Mouse (Mus musculus): ENCODE data around the gene Hadhb. TPM values are rescaled to one million over a fixed set of nuclear protein-coding genes. Genes with fewer than 3 reads are reported as not detected.

The Hadhb gene
- polyA plus RNA-seq, 1 experiment, result 101 TPM

DNA sequence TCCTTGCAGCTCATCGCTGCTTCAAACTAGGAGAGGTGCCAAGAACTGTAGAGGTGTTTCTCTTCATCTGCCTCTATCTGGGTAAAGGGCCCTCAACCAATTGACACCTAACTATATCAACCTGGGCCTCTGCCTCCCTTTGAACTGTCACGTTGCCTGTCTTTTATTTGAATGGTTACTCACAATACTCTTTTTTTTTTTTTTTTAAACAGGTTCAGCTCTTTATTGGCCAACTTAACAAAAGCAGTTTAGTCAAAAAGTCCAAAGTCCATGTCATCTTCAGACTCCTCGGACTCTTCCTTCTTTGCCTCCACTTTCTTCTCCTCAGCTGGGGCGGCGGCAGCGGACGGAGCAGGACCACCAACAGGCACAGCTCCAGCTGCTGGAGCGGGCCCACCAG lies 65.6 kb downstream of the Hadhb start:
- TF ChIP-seq CTCF (IDR thresholded peaks at IDR 0.05; ENCODE audit: borderline replicate concordance, insufficient read depth, low read length) (no peak), POLR2A (IDR thresholded peaks at IDR 0.05; ENCODE audit: low read depth, low read length) (no peak)
- Histone ChIP-seq H3K27ac (ENCODE audit: insufficient read depth, low read length) (no peak overlapping the region), H3K4me3 (ENCODE audit: insufficient read depth, low read length) (no peak overlapping the region), H3K4me1 (ENCODE audit: control insufficient read depth, insufficient read depth, low read length) (peaks cover 2% of the 10 kb centered on the region; the same call in 1 of the 2 replicates)

DNA sequence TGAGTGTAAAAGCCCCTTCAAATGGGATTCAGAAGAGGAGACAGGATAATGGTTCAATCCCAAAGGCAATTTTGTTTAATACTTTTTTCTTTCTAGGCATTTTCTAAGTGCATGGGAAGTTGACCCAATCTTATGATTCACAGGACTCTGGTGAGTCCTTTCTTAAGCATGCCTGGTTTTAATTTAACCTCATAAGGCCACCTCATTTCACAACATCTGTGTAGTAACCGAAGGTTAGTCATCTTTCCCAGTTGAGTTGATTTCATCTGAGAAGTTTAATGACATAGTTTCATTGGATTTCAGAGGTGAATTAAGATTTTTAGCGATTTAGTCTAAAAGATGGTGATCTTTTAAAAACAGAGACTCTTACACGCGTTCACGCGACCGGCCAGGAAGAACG lies 67.6 kb downstream of the Hadhb start:
- no peak for TF ChIP-seq CTCF (IDR thresholded peaks at IDR 0.05; ENCODE audit: borderline replicate concordance, insufficient read depth, low read length)
- no peak for TF ChIP-seq POLR2A (IDR thresholded peaks at IDR 0.05; ENCODE audit: low read depth, low read length)
- peak overlapping the region; percentile 77 for H3K27ac ChIP-seq (ENCODE audit: insufficient read depth, low read length)
- 0 out of 2 replicates have a peak, but pooled peaks cover 2% of the 10 kb centered on the region for H3K4me1 ChIP-seq (ENCODE audit: control insufficient read depth, insufficient read depth, low read length)
- no peak overlapping the region for H3K4me3 ChIP-seq (ENCODE audit: insufficient read depth, low read length)

DNA sequence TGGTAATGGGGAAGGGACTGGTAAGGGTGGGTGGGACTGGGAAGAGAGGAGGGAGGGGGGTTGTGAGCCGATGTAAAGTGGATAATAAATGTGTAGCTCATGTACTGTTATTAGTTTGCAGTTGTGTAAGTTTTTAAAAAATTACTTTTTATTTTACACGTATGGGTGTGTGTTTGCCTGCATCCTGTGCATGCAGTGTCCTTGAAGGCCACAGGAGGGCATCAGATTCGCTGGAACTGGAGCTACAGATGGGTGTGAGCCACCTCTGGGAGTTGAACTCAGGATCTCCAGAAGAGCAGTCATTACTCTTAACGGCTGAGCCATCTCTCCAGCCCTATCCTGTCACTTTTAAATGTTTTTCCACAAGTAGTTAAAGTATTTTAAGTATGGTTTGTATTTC lies 75.9 kb downstream of the Hadhb start:
- no peak overlapping the region for H3K27ac ChIP-seq (ENCODE audit: insufficient read depth, low read length)
- peaks cover 2% of the 10 kb centered on the region; the same call in 1 of the 2 replicates for H3K4me1 ChIP-seq (ENCODE audit: control insufficient read depth, insufficient read depth, low read length)
- TF ChIP-seq POLR2A (IDR thresholded peaks at IDR 0.05; ENCODE audit: low read depth, low read length), result no peak
- TF ChIP-seq CTCF (IDR thresholded peaks at IDR 0.05; ENCODE audit: borderline replicate concordance, insufficient read depth, low read length), result peak; percentile 62; the same call in 1 of the 2 replicates
- H3K4me3 ChIP-seq (ENCODE audit: insufficient read depth, low read length), result no peak overlapping the region

DNA sequence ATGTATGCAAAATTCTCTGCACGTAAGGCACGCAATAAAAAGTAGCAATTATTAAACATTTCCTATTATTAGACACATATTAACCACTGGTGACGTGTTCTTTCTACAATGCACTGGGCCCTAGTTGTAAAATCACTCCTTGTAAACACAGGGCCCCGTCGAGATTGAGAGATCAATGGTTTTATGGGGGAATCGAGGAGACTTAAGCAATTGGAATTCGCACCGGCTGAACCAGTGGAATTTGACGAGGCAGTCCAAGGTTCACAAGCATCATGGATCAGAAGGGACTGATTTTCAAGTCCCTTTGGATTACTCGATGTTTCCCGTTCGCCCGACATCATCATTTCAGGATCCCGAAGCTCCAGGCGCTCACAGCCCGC lies 76.8 kb downstream of the Hadhb start:
- Histone ChIP-seq H3K4me1 (ENCODE audit: control insufficient read depth, insufficient read depth, low read length) (peaks cover 2% of the 10 kb centered on the region; the same call in 1 of the 2 replicates), H3K4me3 (ENCODE audit: insufficient read depth, low read length) (peak overlapping the region; percentile 88), H3K27ac (ENCODE audit: insufficient read depth, low read length) (peak overlapping the region; percentile 46)
- TF ChIP-seq POLR2A (IDR thresholded peaks at IDR 0.05; ENCODE audit: low read depth, low read length) (no peak), CTCF (IDR thresholded peaks at IDR 0.05; ENCODE audit: borderline replicate concordance, insufficient read depth, low read length) (no peak)

DNA sequence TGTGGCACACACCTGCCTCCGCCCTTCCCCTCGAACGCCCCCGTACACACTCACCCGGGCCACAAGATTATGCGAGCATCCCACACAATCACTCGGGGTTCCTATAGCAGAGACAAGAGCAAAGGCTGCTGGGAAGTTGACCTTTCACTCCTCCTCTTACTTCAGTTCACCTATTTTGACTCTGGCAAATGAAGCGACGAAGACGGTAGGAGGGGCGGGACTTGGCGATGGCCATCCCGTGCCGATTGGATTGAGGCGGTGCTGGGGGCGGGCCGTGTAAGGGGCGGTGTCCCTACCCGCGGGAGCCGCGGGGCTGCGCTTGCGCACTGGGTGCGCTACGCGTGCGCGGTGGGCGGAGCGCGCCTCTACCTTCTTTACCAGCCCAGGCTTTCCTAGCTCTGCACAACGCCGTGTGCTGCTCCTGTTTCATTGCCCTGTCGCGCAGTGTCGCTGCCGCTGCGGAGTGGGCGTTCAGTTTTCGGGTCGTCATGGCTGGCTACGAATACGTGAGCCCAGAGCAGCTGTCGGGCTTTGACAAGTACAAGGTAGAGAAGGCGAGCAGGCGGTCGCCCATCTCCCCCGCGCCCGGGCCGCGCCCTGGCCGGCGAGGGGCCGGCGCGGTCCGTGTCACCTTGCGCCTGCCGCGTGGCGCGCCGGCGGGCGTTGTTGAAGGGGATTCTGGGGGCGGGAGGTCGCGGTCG lies 77.4 kb downstream of the Hadhb start, which contains the start of gene Selenoi:
Selenoi (plus strand) TSS at position 311 of the 701 bp plus-strand sequence.
- Histone ChIP-seq H3K4me1 (ENCODE audit: control insufficient read depth, insufficient read depth, low read length) (peaks cover 2% of the 10 kb centered on the region; the same call in 1 of the 2 replicates), H3K4me3 (ENCODE audit: insufficient read depth, low read length) (peak within 1 kb of the TSS; percentile 96), H3K27ac (ENCODE audit: insufficient read depth, low read length) (peak within 1 kb of the TSS; percentile 46)
- peak; percentile 98 for TF ChIP-seq POLR2A (IDR thresholded peaks at IDR 0.05; ENCODE audit: low read depth, low read length)
- peak; percentile 17; the same call in 1 of the 2 replicates for TF ChIP-seq CTCF (IDR thresholded peaks at IDR 0.05; ENCODE audit: borderline replicate concordance, insufficient read depth, low read length)

DNA sequence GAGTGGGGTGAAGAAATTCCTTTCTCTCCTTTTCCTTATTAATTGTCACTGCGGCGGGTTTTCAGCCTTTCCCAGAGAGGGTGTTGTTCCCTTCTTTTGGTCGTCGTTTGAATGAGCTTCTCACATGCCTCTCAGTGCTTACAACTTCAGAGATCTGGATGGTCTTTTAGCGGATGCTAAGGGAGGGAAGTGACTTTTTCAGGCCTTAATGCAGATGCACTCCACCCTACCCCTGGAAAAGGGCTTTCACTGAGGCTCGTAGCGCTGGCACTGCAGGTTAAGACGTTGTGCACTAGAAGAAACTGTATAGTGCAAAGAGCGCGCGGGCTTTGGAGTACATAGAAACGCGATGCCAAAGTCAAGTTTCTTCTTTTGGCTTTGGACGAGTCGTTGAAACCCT lies 78.0 kb downstream of the Hadhb start:
- no peak for TF ChIP-seq CTCF (IDR thresholded peaks at IDR 0.05; ENCODE audit: borderline replicate concordance, insufficient read depth, low read length)
- no peak for TF ChIP-seq POLR2A (IDR thresholded peaks at IDR 0.05; ENCODE audit: low read depth, low read length)
- H3K4me1 ChIP-seq (ENCODE audit: control insufficient read depth, insufficient read depth, low read length), result peaks cover 2% of the 10 kb centered on the region; the same call in 1 of the 2 replicates
- H3K4me3 ChIP-seq (ENCODE audit: insufficient read depth, low read length), result peak overlapping the region; percentile 96
- peak overlapping the region; percentile 45 for H3K27ac ChIP-seq (ENCODE audit: insufficient read depth, low read length)

DNA sequence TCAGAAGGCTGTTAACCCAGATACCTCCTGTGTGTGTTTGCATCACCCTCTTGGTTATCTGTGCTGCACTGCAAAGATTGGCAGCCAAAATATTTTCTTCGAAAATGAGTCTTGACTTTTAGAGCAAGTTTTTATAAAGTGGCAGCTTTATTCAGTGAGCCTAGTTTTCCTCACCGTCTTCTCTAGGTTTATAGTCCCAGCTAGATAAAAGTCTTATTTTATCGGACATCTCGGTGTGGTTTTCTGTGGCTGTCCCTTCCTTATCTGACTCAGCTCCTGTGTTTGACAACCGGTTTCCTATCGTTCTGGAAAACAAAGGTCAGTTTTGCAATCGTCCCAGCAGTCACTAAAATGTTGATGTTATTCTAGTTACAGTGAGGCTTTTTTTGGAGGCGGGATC lies 78.9 kb downstream of the Hadhb start:
- peak overlapping the region; percentile 96 for H3K4me3 ChIP-seq (ENCODE audit: insufficient read depth, low read length)
- H3K4me1 ChIP-seq (ENCODE audit: control insufficient read depth, insufficient read depth, low read length), result peaks cover 2% of the 10 kb centered on the region; the same call in 1 of the 2 replicates
- TF ChIP-seq CTCF (IDR thresholded peaks at IDR 0.05; ENCODE audit: borderline replicate concordance, insufficient read depth, low read length), result no peak
- H3K27ac ChIP-seq (ENCODE audit: insufficient read depth, low read length), result peak overlapping the region; percentile 58

Other genes with a start within 250 kb of the Hadhb start
- gene Il6, start 142.1 kb upstream of the Hadhb start, polyA plus RNA-seq (2011; ENCODE audit: insufficient read length, low read depth, missing spikeins), result 2.7 and 6.9 TPM in 2 replicates
- gene Tyms, start 81.6 kb upstream of the Hadhb start, polyA plus RNA-seq (2011; ENCODE audit: insufficient read length, low read depth, missing spikeins), result 61.5 and 74.1 TPM in 2 replicates
- 1.9 and 2.6 TPM in 2 replicates for gene Garem2, start 50.1 kb upstream of the Hadhb start, polyA plus RNA-seq (2011; ENCODE audit: insufficient read length, low read depth, missing spikeins)
- not detected in 2 replicates for gene 3110082J24Rik, start 49.2 kb upstream of the Hadhb start, polyA plus RNA-seq (2011; ENCODE audit: insufficient read length, low read depth, missing spikeins)
- gene Hadha, start 86 bp upstream of the Hadhb start, polyA plus RNA-seq (2011; ENCODE audit: insufficient read length, low read depth, missing spikeins), result 111 and 114 TPM in 2 replicates
- not detected in 2 replicates for gene Adgrf3, start 50.5 kb downstream of the Hadhb start, polyA plus RNA-seq (2011; ENCODE audit: insufficient read length, low read depth, missing spikeins)
- 62.4 and 65.2 TPM in 2 replicates for gene Selenoi, start 77.3 kb downstream of the Hadhb start, polyA plus RNA-seq (2011; ENCODE audit: insufficient read length, low read depth, missing spikeins)
- gene Drc1, start 126.1 kb downstream of the Hadhb start, polyA plus RNA-seq (2011; ENCODE audit: insufficient read length, low read depth, missing spikeins), result not detected in 2 replicates

Data from embryonic fibroblast, embryonic 13.5 days (primary cell).